Mouse (Mus musculus) myocyte (in vitro differentiated cells): ENCODE measurements around the gene Lrrc41.

Experiments used
- MYOG ChIP-seq, 3 experiments: IDR thresholded peaks; one replicate each; pipeline ENCODE4 v1.6.1; 2011; ENCODE audit warnings: control low read depth in 2 of 3, low read depth in 2 of 3, mild to moderate bottlenecking in 2 of 3; ENCODE audit not compliant: insufficient read length in 2 of 3, control insufficient read depth in 1 of 3, insufficient read depth in 1 of 3
- POLR2A ChIP-seq: IDR thresholded peaks from one replicate; pipeline ENCODE4 v1.6.1; 2011; ENCODE audit warnings: low read depth, mild to moderate bottlenecking, control low read depth, moderate library complexity; ENCODE audit not compliant: insufficient read length
- USF1 ChIP-seq: IDR thresholded peaks from one replicate; pipeline ENCODE4 v1.6.1; 2011; ENCODE audit warnings: low read depth, mild to moderate bottlenecking, control low read depth, moderate library complexity

DNA sequence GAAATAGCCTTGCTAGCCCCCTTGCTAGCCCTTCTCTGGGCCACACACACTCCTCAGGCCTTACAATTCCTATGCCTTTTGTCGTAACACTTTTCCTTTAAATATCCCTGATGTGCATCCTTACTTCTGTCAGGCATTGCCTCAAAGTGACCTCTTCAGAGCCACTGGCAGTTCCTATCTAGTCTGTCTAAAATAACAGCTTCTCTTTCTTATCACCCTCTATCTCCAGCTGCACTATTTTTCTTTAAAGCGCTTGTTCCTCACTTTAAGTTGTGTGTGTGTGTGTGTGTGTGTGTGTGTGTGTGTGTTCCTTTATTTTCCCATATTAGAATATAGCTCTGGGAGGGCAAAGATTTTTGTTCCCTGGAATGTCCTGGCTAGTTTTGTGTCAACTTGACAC is 28.5 kb upstream of the Lrrc41 start:
- TF ChIP-seq MYOG (IDR thresholded peaks at IDR 0.05; ENCODE audit: control insufficient read depth in 1 of 3, insufficient read depth in 1 of 3, insufficient read length in 2 of 3, low read depth in 2 of 3) (no peak), POLR2A (no peak), USF1 (no peak)
